Mouse (Mus musculus) bone marrow, adult 2 months (tissue): ENCODE measurements around the gene Ccdc115.

ENCODE experiments used
- CTCF ChIP-seq: fragments of 200-500 bp; IDR thresholded peaks from 2 replicates; pipeline ENCODE4 v1.5.1; 2011; ENCODE audit warnings: low read length, control low read depth; ENCODE audit not compliant: control insufficient read depth, insufficient read depth
- POLR2A ChIP-seq: fragments of 200-500 bp; IDR thresholded peaks from 2 replicates; pipeline ENCODE4 v1.6.1; 2011; ENCODE audit warnings: low read depth, mild to moderate bottlenecking, control low read depth, low read length, borderline replicate concordance; ENCODE audit not compliant: control insufficient read depth

GRCm38 (mm10) chr1:34428466-34428865 lies 11.0 kb downstream of the Ccdc115 start:
- TF ChIP-seq CTCF (no peak), POLR2A (no peak)
